Mouse (Mus musculus) stomach, embryonic 15.5 days (tissue): ENCODE measurements around the gene Sufu. TPM values are rescaled to one million over a fixed set of nuclear protein-coding genes. Genes with fewer than 3 reads are reported as not detected.

Source experiments
- ATAC-seq: fragments of 200-750 bp; cut with Nextera tagmentation; 2 replicates; pipeline ENCODE4 v1.8.0; 2017; ENCODE audit warnings: low read depth, moderate number of reproducible peaks, moderate TSS enrichment; ENCODE audit not compliant: insufficient read depth, low FRiP score
- H3K27ac ChIP-seq: fragments of 300-500 bp; sonication (generic); 2 replicates; pipeline ENCODE4 v1.5.1; 2015; ENCODE audit warnings: mild to moderate bottlenecking, inconsistent platforms
- H3K27me3 ChIP-seq: fragments of 300-500 bp; sonication (generic); replicated peaks from 2 replicates; pipeline ENCODE4 v1.6.1; 2015; ENCODE audit warnings: inconsistent platforms
- H3K36me3 ChIP-seq: fragments of 300-500 bp; sonication (generic); 2 replicates; pipeline ENCODE4 v1.6.1; 2015; ENCODE audit warnings: inconsistent platforms
- H3K4me1 ChIP-seq: fragments of 300-500 bp; sonication (generic); 2 replicates; pipeline ENCODE4 v1.6.1; 2015; ENCODE audit warnings: inconsistent platforms
- H3K4me2 ChIP-seq: fragments of 300-500 bp; sonication (generic); 2 replicates; pipeline ENCODE4 v1.6.1; 2015; ENCODE audit warnings: mild to moderate bottlenecking, inconsistent platforms
- H3K4me3 ChIP-seq: fragments of 300-500 bp; sonication (generic); replicated peaks from 2 replicates; pipeline ENCODE4 v1.5.1; 2015; ENCODE audit warnings: inconsistent platforms
- H3K9ac ChIP-seq: fragments of 300-500 bp; sonication (generic); 2 replicates; pipeline ENCODE4 v1.6.1; 2015; ENCODE audit warnings: inconsistent platforms
- H3K9me3 ChIP-seq: fragments of 300-500 bp; sonication (generic); 2 replicates; pipeline ENCODE4 v1.6.1; 2016; ENCODE audit warnings: inconsistent platforms
- WGBS: fragments of 180-500 bp; shearing (Covaris S2); methylation state at CpG from one replicate; pipeline ENCODE4 v1.1.7; 2015; 5-methylcytosine and 5-hydroxymethylcytosine counted together
- polyA plus RNA-seq: library from polyadenylated mRNA; unstranded; fragments of >200 nt; fragmentation: Nextera tagmentation; extraction: Ambion mirVana; gene quantifications from 2 replicates; pipeline ENCODE4 v1.2.1, GENCODE M21; 2015

Sufu gene
- polyA plus RNA-seq, 1 experiment from 2014 or later = 24.9 TPM

- ATAC-seq = peak; percentile 79
- H3K27ac ChIP-seq = peak overlapping the region; percentile 79
- peaks cover 39% of the 10 kb centered on the region for H3K4me1 ChIP-seq
- H3K9ac ChIP-seq = no peak overlapping the region
- no peaks in the 10 kb centered on the region for H3K9me3 ChIP-seq
- peak overlapping the region; percentile 52 for H3K4me2 ChIP-seq
- no peaks in the 10 kb centered on the region for H3K27me3 ChIP-seq
- H3K36me3 ChIP-seq = no peaks in the 10 kb centered on the region
- 11% methylated on average over 20 of the region's 20 CpGs for WGBS
- peak overlapping the region; percentile 15 for H3K4me3 ChIP-seq
These were observed 126.9 kb downstream of the Sufu start for GRCm38 (mm10) chr19:46523480-46524151.

GRCm38 (mm10) chr19:46524152-46524544 lies 127.5 kb downstream of the Sufu start:
- ATAC-seq = no peak
- Histone ChIP-seq H3K4me2 (peak overlapping the region; percentile 52), H3K36me3 (no peaks in the 10 kb centered on the region), H3K27ac (peak overlapping the region; percentile 79), H3K4me1 (peaks cover 39% of the 10 kb centered on the region), H3K27me3 (no peaks in the 10 kb centered on the region), H3K4me3 (peak overlapping the region; percentile 15), H3K9me3 (no peaks in the 10 kb centered on the region), H3K9ac (no peak overlapping the region)
- WGBS = 17% methylated on average over 6 of the region's 6 CpGs

- H3K9ac ChIP-seq = no peak overlapping the region
- peak overlapping the region; percentile 15; the same call in 1 of the 2 replicates for H3K4me3 ChIP-seq
- H3K9me3 ChIP-seq = no peaks in the 10 kb centered on the region
- peaks cover 43% of the 10 kb centered on the region for H3K4me1 ChIP-seq
- WGBS = 27% methylated on average over 14 of the region's 14 CpGs
- peak overlapping the region; percentile 79 for H3K27ac ChIP-seq
- no peaks in the 10 kb centered on the region for H3K36me3 ChIP-seq
- peak; percentile 32 for ATAC-seq
- H3K4me2 ChIP-seq = peak overlapping the region; percentile 52
- no peaks in the 10 kb centered on the region for H3K27me3 ChIP-seq
These were observed 128.1 kb downstream of the Sufu start for GRCm38 (mm10) chr19:46524601-46525321.

GRCm38 (mm10) chr19:46525691-46526631 lies 129.3 kb downstream of the Sufu start:
- no peaks in the 10 kb centered on the region for H3K9me3 ChIP-seq
- no peak overlapping the region for H3K9ac ChIP-seq
- H3K4me2 ChIP-seq = no peak overlapping the region
- no peaks in the 10 kb centered on the region for H3K27me3 ChIP-seq
- H3K27ac ChIP-seq = peak overlapping the region; percentile 79
- H3K36me3 ChIP-seq = no peaks in the 10 kb centered on the region
- WGBS = 59% methylated on average over 10 of the region's 10 CpGs
- H3K4me3 ChIP-seq = no peak overlapping the region
- peaks cover 55% of the 10 kb centered on the region for H3K4me1 ChIP-seq
- no peak for ATAC-seq

- peak overlapping the region; percentile 79 for H3K27ac ChIP-seq
- no peak for ATAC-seq
- H3K27me3 ChIP-seq = no peaks in the 10 kb centered on the region
- peak overlapping the region; percentile 46 for H3K4me2 ChIP-seq
- H3K4me3 ChIP-seq = no peak overlapping the region; the same call in 1 of the 2 replicates
- no peaks in the 10 kb centered on the region for H3K9me3 ChIP-seq
- no peaks in the 10 kb centered on the region for H3K36me3 ChIP-seq
- WGBS = 41% methylated on average over 17 of the region's 17 CpGs
- H3K9ac ChIP-seq = no peak overlapping the region
- H3K4me1 ChIP-seq = peaks cover 68% of the 10 kb centered on the region
These were observed 131.2 kb downstream of the Sufu start for GRCm38 (mm10) chr19:46527632-46528528.

GRCm38 (mm10) chr19:46528529-46529213 lies 132.0 kb downstream of the Sufu start:
- 0 out of 2 replicates have a peak overlapping the region, but pooled peaks have one; percentile 22 for H3K9ac ChIP-seq
- H3K4me1 ChIP-seq = peaks cover 68% of the 10 kb centered on the region
- H3K4me2 ChIP-seq = peak overlapping the region; percentile 46
- no peaks in the 10 kb centered on the region for H3K27me3 ChIP-seq
- 6% methylated on average over 20 of the region's 20 CpGs for WGBS
- peak; percentile 11; the same call in 1 of the 2 replicates for ATAC-seq
- no peaks in the 10 kb centered on the region for H3K36me3 ChIP-seq
- H3K9me3 ChIP-seq = no peaks in the 10 kb centered on the region
- H3K4me3 ChIP-seq = peak overlapping the region; percentile 14; the same call in 1 of the 2 replicates
- H3K27ac ChIP-seq = peak overlapping the region; percentile 79

- H3K27ac ChIP-seq = peak overlapping the region; percentile 79
- no peak overlapping the region for H3K4me3 ChIP-seq
- WGBS = 31% methylated on average over 13 of the region's 13 CpGs
These were observed 133.1 kb downstream of the Sufu start for GRCm38 (mm10) chr19:46529601-46530448.

GRCm38 (mm10) chr19:46530449-46530990 lies 133.8 kb downstream of the Sufu start:
- ATAC-seq = no peak
- no peaks in the 10 kb centered on the region for H3K36me3 ChIP-seq
- H3K4me3 ChIP-seq = no peak overlapping the region
- H3K4me1 ChIP-seq = peaks cover 55% of the 10 kb centered on the region
- H3K27me3 ChIP-seq = no peaks in the 10 kb centered on the region
- no peaks in the 10 kb centered on the region for H3K9me3 ChIP-seq
- H3K9ac ChIP-seq = no peak overlapping the region
- WGBS = 21% methylated on average over 8 of the region's 8 CpGs
- H3K4me2 ChIP-seq = peak overlapping the region; percentile 36
- peak overlapping the region; percentile 79 for H3K27ac ChIP-seq

More at GRCm38 (mm10) chr19:46529601-46530448, 133.1 kb downstream of the Sufu start:
- Histone ChIP-seq H3K9me3 (no peaks in the 10 kb centered on the region), H3K9ac (0 out of 2 replicates have a peak overlapping the region, but pooled peaks have one; percentile 22), H3K4me2 (peak overlapping the region; percentile 46), H3K36me3 (no peaks in the 10 kb centered on the region), H3K27me3 (no peaks in the 10 kb centered on the region), H3K4me1 (peaks cover 58% of the 10 kb centered on the region)
- no peak for ATAC-seq

- H3K27me3 ChIP-seq = no peaks in the 10 kb centered on the region
- H3K9ac ChIP-seq = no peak overlapping the region
- 15% methylated on average over 16 of the region's 16 CpGs for WGBS
- peak overlapping the region; percentile 79 for H3K27ac ChIP-seq
- H3K4me3 ChIP-seq = no peak overlapping the region
- no peak for ATAC-seq
- H3K4me2 ChIP-seq = peak overlapping the region; percentile 36
- no peaks in the 10 kb centered on the region for H3K36me3 ChIP-seq
- no peaks in the 10 kb centered on the region for H3K9me3 ChIP-seq
- peaks cover 55% of the 10 kb centered on the region for H3K4me1 ChIP-seq
These were observed 134.7 kb downstream of the Sufu start for GRCm38 (mm10) chr19:46531071-46532030.
